Mouse (Mus musculus): ENCODE data around the gene Fgd3.

- no peak for TF ChIP-seq CTCF (IDR thresholded peaks at IDR 0.05; ENCODE audit: low read depth, low read length)
- TF ChIP-seq POLR2A (IDR thresholded peaks at IDR 0.05; ENCODE audit: insufficient read depth, low read length): no peak
Measured at GRCm38 (mm10) chr13:49233792-49234572, 86.1 kb downstream of the Fgd3 start.
